Comparison of ENCODE assay signal across 30 mouse cellular contexts in the genomic region with DNA sequence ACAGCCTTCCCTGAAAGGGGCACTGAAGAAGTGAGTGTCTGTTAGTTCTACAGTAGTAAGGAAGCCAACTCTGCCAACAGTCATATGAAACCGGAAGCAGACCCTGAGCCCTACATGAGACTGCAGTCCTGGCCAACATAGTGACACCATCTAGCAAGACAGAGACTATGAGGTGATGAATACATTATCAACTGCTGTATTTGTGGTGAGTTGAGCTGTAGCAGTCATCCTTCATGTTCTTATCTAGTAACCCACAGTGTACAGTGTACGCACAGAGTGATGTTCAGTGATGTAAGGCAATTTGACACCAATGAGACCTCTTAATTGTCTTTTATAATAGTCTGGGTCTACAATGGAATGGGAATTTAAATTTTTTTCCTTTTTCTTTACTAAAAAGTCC. TPM values are rescaled to one million over a fixed set of nuclear protein-coding genes. Genes with fewer than 3 reads are reported as not detected.
A peak's percentile ranks its signal among the peaks of the same experiment; 100 is the strongest.
DNase-seq lines count a peak whose midpoint lies in the region; ATAC-seq and TF ChIP-seq lines count a peak whose summit lies in the region.
"Had no signal": no experiment of that assay in that cellular context is flagged by ENCODE, and none has a peak within 500 bp of the region (broad histone marks: within the 10 kb centered on the region; RNA-seq: fewer than 3 reads in every experiment).

No protein-coding gene starts in this region.

- TF ChIP-seq POLR2A in testis, adult 2 months (IDR thresholded peaks at IDR 0.05; ENCODE audit: control insufficient read depth, low read depth, low read length), result no peak

- no peaks in the 10 kb centered on the region for H3K36me3 ChIP-seq in heart, embryonic 10.5 days
- H3K36me3 ChIP-seq in testis, adult 2 months (ENCODE audit: control insufficient read depth, insufficient read depth, low read length), result no peaks in the 10 kb centered on the region
- H3K36me3 ChIP-seq in liver, embryonic 14.5 days (replicated peaks; ENCODE audit: control insufficient read depth, insufficient read depth, low read depth), result no peaks in the 10 kb centered on the region
- H3K36me3 ChIP-seq: embryonic facial prominence, embryonic 13.5 days; forebrain, embryonic 10.5 days; forebrain, embryonic 15.5 days; heart, embryonic 12.5 days; kidney, embryonic 15.5 days had no signal

- TF ChIP-seq EP300 in liver, embryonic 14.5 days (IDR thresholded peaks at IDR 0.05; ENCODE audit: low read depth), result no peak

- H3K4me1 ChIP-seq in heart, embryonic 10.5 days, result peaks cover 4% of the 10 kb centered on the region; the same call in 1 of the 2 replicates
- H3K4me1 ChIP-seq in testis, adult 2 months (ENCODE audit: control insufficient read depth, insufficient read depth, low read length), result no peaks in the 10 kb centered on the region
- H3K4me1 ChIP-seq in liver, embryonic 14.5 days (replicated peaks; ENCODE audit: control insufficient read depth in 2 of 2, insufficient read depth in 2 of 2, low read length in 1 of 2), result peaks cover 0 to 2% of the 10 kb centered on the region in 2 experiments; a peak in 1 of 4 replicates
- H3K4me1 ChIP-seq: embryonic facial prominence, embryonic 13.5 days; forebrain, embryonic 10.5 days; forebrain, embryonic 15.5 days; kidney, embryonic 15.5 days had no signal

- H3K9me3 ChIP-seq in heart, embryonic 10.5 days, result no peaks in the 10 kb centered on the region
- H3K9me3 ChIP-seq in liver, embryonic 14.5 days (ENCODE audit: control insufficient read depth, low read length), result no peaks in the 10 kb centered on the region
- H3K9me3 ChIP-seq: embryonic facial prominence, embryonic 13.5 days; forebrain, embryonic 10.5 days; forebrain, embryonic 15.5 days; kidney, embryonic 15.5 days; megakaryocyte, embryonic 14.5 days had no signal

- no peak for TF ChIP-seq CTCF in testis, adult 2 months (IDR thresholded peaks at IDR 0.05; ENCODE audit: control insufficient read depth, insufficient read depth, insufficient replicate concordance, low read depth, low read length)
- TF ChIP-seq CTCF in liver, embryonic 14.5 days (IDR thresholded peaks at IDR 0.05; ENCODE audit: low read depth), result no peak

- WGBS in heart, embryonic 10.5 days, result 68% methylated on average over 2 of the region's 2 CpGs
- WGBS in liver, embryonic 14.5 days (ENCODE audit: insufficient replicate concordance), result 19% methylated on average over 2 of the region's 2 CpGs

- DNase-seq in heart, embryonic 10.5 days (ENCODE audit: low spot score), result peak; percentile 42
- DNase-seq in heart, postnatal 14 days, result no peak
- no peak for DNase-seq in testis, postnatal 14 days (ENCODE audit: low spot score)
- DNase-seq in liver, embryonic 14.5 days (ENCODE audit: low read depth in 3 of 3, low spot score in 3 of 3), result no peak
- no peak for DNase-seq in Muller cell, postnatal 12 days (ENCODE audit: inconsistent ontology term)
- DNase-seq in frontal cortex, postnatal 36 days (ENCODE audit: low spot score in 2 of 2), result no peak
- DNase-seq: adrenal gland, adult 2 months; adrenal gland, postnatal 36 days; cerebellum, adult 2 months; cerebellum, postnatal 14 days; gastrocnemius, adult 2 months; gastrocnemius, postnatal 36 days; heart, adult 18-20 months; kidney, adult 11 months; kidney, postnatal 25 days; lung, embryonic 14.5 days; lung, postnatal 14 days; midbrain, embryonic 14.5 days; spleen, adult 18-20 months; thymus, adult 2 months; thymus, postnatal 36 days had no signal

- H3K4me2 ChIP-seq in liver, embryonic 14.5 days (ENCODE audit: low read depth), result no peak overlapping the region
- H3K4me2 ChIP-seq: embryonic facial prominence, embryonic 13.5 days; forebrain, embryonic 15.5 days; heart, embryonic 12.5 days; kidney, embryonic 15.5 days; lung, embryonic 14.5 days had no signal

- no peak overlapping the region for H3K27ac ChIP-seq in heart, embryonic 10.5 days
- no peak overlapping the region for H3K27ac ChIP-seq in testis, adult 2 months (ENCODE audit: control insufficient read depth, insufficient read depth, low read depth, low read length)
- H3K27ac ChIP-seq in liver, embryonic 14.5 days, result no peak overlapping the region
- H3K27ac ChIP-seq: embryonic facial prominence, embryonic 13.5 days; forebrain, embryonic 10.5 days; forebrain, embryonic 15.5 days; gastrocnemius, adult 2 months; kidney, embryonic 15.5 days had no signal

- H3K4me3 ChIP-seq in heart, embryonic 10.5 days, result no peak overlapping the region
- peak overlapping the region; percentile 38; the same call in 1 of the 2 replicates for H3K4me3 ChIP-seq in testis, adult 2 months (ENCODE audit: control insufficient read depth, low read depth, low read length)
- no peak overlapping the region for H3K4me3 ChIP-seq in liver, embryonic 14.5 days (ENCODE audit: insufficient read depth in 1 of 2, low read depth in 2 of 2, low read length in 2 of 2)
- H3K4me3 ChIP-seq: embryonic facial prominence, embryonic 13.5 days; forebrain, embryonic 10.5 days; forebrain, embryonic 15.5 days; gastrocnemius, adult 2 months; heart, embryonic 12.5 days; kidney, embryonic 15.5 days; megakaryocyte, embryonic 14.5 days had no signal

- intact Hi-C loops in heart, postnatal 14 days (cut with DNase I), result no loop called here

- H3K9ac ChIP-seq in liver, embryonic 14.5 days (replicated peaks), result no peak overlapping the region
- H3K9ac ChIP-seq: embryonic facial prominence, embryonic 13.5 days; forebrain, embryonic 15.5 days; heart, embryonic 12.5 days; kidney, embryonic 15.5 days; lung, embryonic 14.5 days had no signal

- H3K27me3 ChIP-seq in heart, embryonic 10.5 days (ENCODE audit: insufficient read depth, poor library complexity, severe bottlenecking), result no peaks in the 10 kb centered on the region
- H3K27me3 ChIP-seq in testis, adult 2 months (ENCODE audit: control insufficient read depth, insufficient read depth, low read length), result no peaks in the 10 kb centered on the region
- no peaks in the 10 kb centered on the region for H3K27me3 ChIP-seq in liver, embryonic 14.5 days (ENCODE audit: control insufficient read depth, insufficient read depth, low read length)
- H3K27me3 ChIP-seq: embryonic facial prominence, embryonic 13.5 days; forebrain, embryonic 15.5 days; heart, embryonic 12.5 days; kidney, embryonic 15.5 days had no signal

- peak; percentile 66; the same call in 1 of the 2 replicates for ATAC-seq in liver, embryonic 14.5 days (ENCODE audit: insufficient read depth)
- ATAC-seq in megakaryocyte-erythroid progenitor cell, adult 5-6 weeks (replicated peaks; ENCODE audit: low FRiP score, low TSS enrichment, poor library complexity, severe bottlenecking), result peak; percentile 97
- ATAC-seq: activated CD4-positive, CD25-positive, alpha-beta regulatory T cell, adult 4 months; forebrain, embryonic 15.5 days had no signal

RNA-seq across cellular contexts. Expression of a gene that starts 50.4 kb away (rescaled TPM):
- polyA plus RNA-seq in heart, embryonic 10.5 days (2016; fragmentation: Nextera tagmentation; extraction: Ambion mirVana), result 29.7 and 34.2 TPM in 2 replicates
- 10 to 100 TPM; 53.0 to 53.6 TPM for total RNA-seq in heart, postnatal 14 days (2021)
- 2.8 and 2.9 TPM in 2 replicates for polyA plus RNA-seq in testis, adult 2 months (2012; rRNA removed)
- polyA plus RNA-seq in liver, embryonic 14.5 days (2012; rRNA removed), result 1.1 and 1.9 TPM in 2 replicates
- polyA plus RNA-seq in liver, embryonic 14.5 days (2014; fragmentation: Nextera tagmentation; extraction: Ambion mirVana), result 2.2 and 3.1 TPM in 2 replicates
- 2.8 and 3.3 TPM in 2 replicates for total RNA-seq in megakaryocyte-erythroid progenitor cell, adult 5-6 weeks (2014; fragmentation: Nextera tagmentation)
- total RNA-seq in megakaryocyte-erythroid progenitor cell, adult 5-6 weeks (2017), result 2.7 and 3.1 TPM in 2 replicates
